Mouse (Mus musculus) myocyte (in vitro differentiated cells): ENCODE results near the gene Chrm2. TPM values are rescaled to one million over a fixed set of nuclear protein-coding genes. Genes with fewer than 3 reads are reported as not detected.

Experiments
- H3K27me3 ChIP-seq: one replicate; pipeline ENCODE4 v1.6.1; 2011; ENCODE audit not compliant: control insufficient read depth, insufficient read depth, insufficient read length
- H3K36me3 ChIP-seq: one replicate; pipeline ENCODE4 v1.6.1; 2011; ENCODE audit not compliant: control insufficient read depth, insufficient read depth
- H3K4me2 ChIP-seq: one replicate; pipeline ENCODE4 v1.6.1; 2011; ENCODE audit warnings: low read depth, control low read depth
- H3K4me3 ChIP-seq: one replicate; pipeline ENCODE4 v1.5.1; 2011; ENCODE audit warnings: mild to moderate bottlenecking, control low read depth, moderate library complexity
- H3K79me2 ChIP-seq: one replicate; pipeline ENCODE4 v1.6.1; 2011; ENCODE audit not compliant: control insufficient read depth, insufficient read depth
- H3ac ChIP-seq: one replicate; pipeline ENCODE4 v1.6.1; 2011; ENCODE audit not compliant: control insufficient read depth, insufficient read length
- CEBPB ChIP-seq: IDR thresholded peaks from 2 replicates; pipeline ENCODE4 v1.6.1; 2011; ENCODE audit warnings: mild to moderate bottlenecking, moderate library complexity; ENCODE audit not compliant: poor library complexity, insufficient read depth, severe bottlenecking
- E2F4 ChIP-seq: IDR thresholded peaks from one replicate; pipeline ENCODE4 v1.6.1; 2011; ENCODE audit warnings: mild to moderate bottlenecking, control low read depth, moderate library complexity; ENCODE audit not compliant: insufficient read depth
- MAX ChIP-seq: IDR thresholded peaks from one replicate; pipeline ENCODE4 v1.6.1; 2011; ENCODE audit warnings: low read depth, mild to moderate bottlenecking, control low read depth
- MYOD1 ChIP-seq, 3 experiments: IDR thresholded peaks; one replicate each; pipeline ENCODE4 v1.6.1; 2011; ENCODE audit warnings: control low read depth in 2 of 3, low read depth in 2 of 3, mild to moderate bottlenecking in 2 of 3, moderate library complexity in 1 of 3; ENCODE audit not compliant: insufficient read length in 2 of 3, control insufficient read depth in 1 of 3
- MYOG ChIP-seq, 3 experiments: IDR thresholded peaks; one replicate each; pipeline ENCODE4 v1.6.1; 2011; ENCODE audit warnings: control low read depth in 2 of 3, low read depth in 2 of 3, mild to moderate bottlenecking in 2 of 3; ENCODE audit not compliant: insufficient read length in 2 of 3, control insufficient read depth in 1 of 3, insufficient read depth in 1 of 3
- POLR2A ChIP-seq: IDR thresholded peaks from one replicate; pipeline ENCODE4 v1.6.1; 2011; ENCODE audit warnings: low read depth, mild to moderate bottlenecking, control low read depth, moderate library complexity; ENCODE audit not compliant: insufficient read length
- POLR2AphosphoS2 ChIP-seq: IDR thresholded peaks from one replicate; pipeline ENCODE4 v1.6.1; 2011; ENCODE audit warnings: low read depth, control low read depth; ENCODE audit not compliant: insufficient read length
- REST ChIP-seq: IDR thresholded peaks from one replicate; pipeline ENCODE4 v1.6.1; 2011; ENCODE audit warnings: mild to moderate bottlenecking, control low read depth, moderate library complexity; ENCODE audit not compliant: insufficient read depth, insufficient read length
- SRF ChIP-seq: IDR thresholded peaks from one replicate; pipeline ENCODE4 v1.6.1; 2011; ENCODE audit warnings: low read depth; ENCODE audit not compliant: control insufficient read depth, insufficient read length
- TCF12 ChIP-seq: IDR thresholded peaks from one replicate; pipeline ENCODE4 v1.6.1; 2011; ENCODE audit warnings: mild to moderate bottlenecking, control low read depth; ENCODE audit not compliant: poor library complexity, insufficient read depth, severe bottlenecking
- TCF3 ChIP-seq: IDR thresholded peaks from one replicate; pipeline ENCODE4 v1.6.1; 2011; ENCODE audit warnings: low read depth, control low read depth; ENCODE audit not compliant: insufficient read length
- USF1 ChIP-seq: IDR thresholded peaks from one replicate; pipeline ENCODE4 v1.6.1; 2011; ENCODE audit warnings: low read depth, mild to moderate bottlenecking, control low read depth, moderate library complexity
- polyA plus RNA-seq: library from polyadenylated mRNA; unstranded; fragments of >200 nt; fragmentation: generic; extraction: Trizol; gene quantifications from one replicate; pipeline ENCODE4 v1.2.1, GENCODE M21; 2012; ENCODE audit warnings: missing spikeins

Chrm2 gene
- polyA plus RNA-seq, 1 experiment: not detected

GRCm38 (mm10) chr6:36541247-36541646 lies 153.4 kb downstream of the Chrm2 start:
- no peak overlapping the region for H3K4me3 ChIP-seq
- H3K27me3 ChIP-seq: no peaks in the 10 kb centered on the region
- no peak for TF ChIP-seq TCF3
- no peak for TF ChIP-seq POLR2A
- no peak for TF ChIP-seq MYOG (IDR thresholded peaks at IDR 0.05; ENCODE audit: control insufficient read depth in 1 of 3, insufficient read depth in 1 of 3, insufficient read length in 2 of 3, low read depth in 2 of 3)
- no peak for TF ChIP-seq CEBPB
- no peak for TF ChIP-seq REST
- no peak for TF ChIP-seq MYOD1 (IDR thresholded peaks at IDR 0.05; ENCODE audit: control insufficient read depth in 1 of 3, insufficient read length in 2 of 3, low read depth in 2 of 3)
- TF ChIP-seq MAX: no peak
- TF ChIP-seq SRF: no peak
- no peak for TF ChIP-seq USF1
- TF ChIP-seq TCF12: no peak
- TF ChIP-seq E2F4: no peak
- no peak for TF ChIP-seq POLR2AphosphoS2
- no peak overlapping the region for H3ac ChIP-seq
- no peaks in the 10 kb centered on the region for H3K36me3 ChIP-seq
- no peak overlapping the region for H3K4me2 ChIP-seq
- no peaks in the 10 kb centered on the region for H3K79me2 ChIP-seq

GRCm38 (mm10) chr6:36566886-36567285 lies 179.0 kb downstream of the Chrm2 start:
- H3K27me3 ChIP-seq: no peaks in the 10 kb centered on the region
- no peaks in the 10 kb centered on the region for H3K79me2 ChIP-seq
- no peaks in the 10 kb centered on the region for H3K36me3 ChIP-seq
- TF ChIP-seq E2F4: no peak
- no peak for TF ChIP-seq POLR2AphosphoS2
- TF ChIP-seq CEBPB: no peak
- no peak for TF ChIP-seq USF1
- TF ChIP-seq TCF3: no peak
- TF ChIP-seq MAX: no peak
- TF ChIP-seq REST: no peak
- no peak for TF ChIP-seq POLR2A
- no peak for TF ChIP-seq TCF12
- TF ChIP-seq MYOG (IDR thresholded peaks at IDR 0.05; ENCODE audit: control insufficient read depth in 1 of 3, insufficient read depth in 1 of 3, insufficient read length in 2 of 3, low read depth in 2 of 3): no peak
- no peak for TF ChIP-seq MYOD1 (IDR thresholded peaks at IDR 0.05; ENCODE audit: control insufficient read depth in 1 of 3, insufficient read length in 2 of 3, low read depth in 2 of 3)
- no peak for TF ChIP-seq SRF
- no peak overlapping the region for H3K4me3 ChIP-seq
- H3ac ChIP-seq: no peak overlapping the region
- no peak overlapping the region for H3K4me2 ChIP-seq
